Mouse (Mus musculus): Measurements from ENCODE around the gene Rpusd1.

Gene Rpusd1

DNA sequence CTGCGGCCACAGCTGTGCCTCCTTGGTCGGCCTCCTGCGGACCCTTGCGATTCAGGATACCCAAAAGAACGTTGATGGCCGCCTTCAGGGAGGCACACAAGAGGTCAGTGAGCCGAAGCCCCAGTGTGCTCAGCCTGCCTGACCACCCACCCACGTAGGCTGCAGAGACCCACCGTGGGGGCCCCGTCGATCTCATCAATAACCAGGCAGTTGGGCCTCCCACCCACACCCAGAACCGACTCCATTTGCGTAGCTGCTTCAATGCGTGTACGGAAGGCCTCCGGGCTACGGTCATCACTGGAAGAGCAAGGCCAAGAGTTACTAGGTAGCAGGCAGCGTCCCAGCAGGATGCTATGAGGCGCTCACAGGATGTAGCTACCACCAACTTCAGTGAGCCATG, 4.0 kb upstream of the Rpusd1 start:
- POLR2A ChIA-PET: interaction anchor here in 3 of 4 experiments (0.6 to 10.8 kb wide), 32 partner anchors 8 to 450 kb away, joined by 3 to 137 read pairs (median 4); partner anchors contain the start of genes Haghl (in 2 of the 3), Lmf1 (in 2 of the 3), Sox8 (in 2 of the 3) and Stub1 (in 2 of the 3)
- CTCF ChIA-PET: interaction anchor here (0.6 to 3.5 kb wide), 50 partner anchors 9 to 909 kb away, joined by 3 to 22 read pairs (median 5); partner anchors contain the start of genes Narfl (in 4 of the 4), Haghl (in 2 of the 4), Metrn (in 2 of the 4) and Mslnl (in 2 of the 4)

GRCm38 (mm10) chr17:25723919-25724318, 3.6 kb upstream of the Rpusd1 start:
- POLR2A ChIA-PET: interaction anchor here in 3 of 4 experiments (0.6 to 10.8 kb wide), 35 partner anchors 8 to 469 kb away, joined by 3 to 137 read pairs (median 4); partner anchors contain the start of genes Haghl (in 2 of the 3), Lmf1 (in 2 of the 3), Msln (in 2 of the 3) and Sox8 (in 2 of the 3)
- CTCF ChIA-PET: interaction anchor here (0.6 to 3.5 kb wide), 61 partner anchors 8 to 910 kb away, joined by 3 to 22 read pairs (median 4); partner anchors contain the start of genes Narfl (in 4 of the 4), Mslnl (in 3 of the 4), Haghl (in 2 of the 4) and Metrn (in 2 of the 4)

DNA sequence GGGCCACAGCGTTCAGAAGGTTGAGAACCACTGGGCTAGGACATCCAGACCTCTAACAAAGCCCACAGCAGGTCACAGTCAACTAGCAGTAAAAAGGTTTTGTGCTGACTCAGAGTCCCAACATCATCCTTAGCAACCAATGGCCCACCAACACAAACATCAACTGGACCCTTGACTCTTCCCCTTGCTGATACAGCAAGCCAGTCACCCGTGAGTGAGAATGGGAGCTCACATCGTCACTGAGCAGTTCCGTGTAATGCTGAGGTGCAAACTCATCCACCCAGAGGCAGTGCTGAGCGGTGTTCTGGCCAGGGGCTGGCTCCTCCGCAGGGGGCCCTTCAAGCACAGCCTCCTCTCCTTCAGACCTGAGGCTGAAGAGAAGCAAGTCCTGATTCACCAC, 2.2 kb upstream of the Rpusd1 start:
- ChIA-PET POLR2A (interaction anchor here in 1 of 4 experiments (1.3 to 10.8 kb wide), 2 partner anchors 9 to 34 kb away, joined by 3 to 137 read pairs; partner anchors contain the start of gene Msln), CTCF (no interaction called here)

DNA sequence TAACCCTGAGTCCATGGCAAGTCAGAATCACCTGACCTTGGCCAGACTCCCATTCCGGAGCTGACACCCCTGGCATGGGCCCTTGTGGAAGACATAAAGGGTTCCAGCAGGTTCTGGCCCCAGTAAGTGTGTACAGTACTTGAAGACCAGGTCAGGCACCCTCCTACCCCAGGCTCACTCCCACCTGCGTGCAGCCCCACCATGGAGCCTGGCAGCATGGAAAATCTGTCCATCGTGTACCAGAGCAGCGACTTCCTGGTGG, 470 bp downstream of the Rpusd1 start:
- ChIA-PET CTCF (interaction anchor here (0.5 to 1.7 kb wide), 32 partner anchors 8 to 781 kb away, joined by 3 to 16 read pairs (median 5); partner anchors contain the start of genes Narfl (in 3 of the 4), Gng13 (in 1 of the 4), Haghl (in 1 of the 4) and Jmjd8 (in 1 of the 4)), POLR2A (interaction anchor here (0.6 to 10.8 kb wide), 85 partner anchors 8 to 1200 kb away, joined by 3 to 137 read pairs (median 4); partner anchors contain the start of genes Gng13 (in 3 of the 4), Msln (in 3 of the 4), Stub1 (in 3 of the 4) and AC134908.4 (in 2 of the 4))

GRCm38 (mm10) chr17:25732082-25732481, 4.6 kb downstream of the Rpusd1 start:
- POLR2A ChIA-PET: interaction anchor here (0.5 to 10.8 kb wide), 38 partner anchors 8 to 1049 kb away, joined by 3 to 137 read pairs (median 4); partner anchors contain the start of genes Gng13 (in 3 of the 4), Metrn (in 1 of the 4), Msln (in 1 of the 4) and Narfl (in 1 of the 4)
- CTCF ChIA-PET: interaction anchor here (0.6 to 2.7 kb wide), 58 partner anchors 8 to 432 kb away, joined by 3 to 49 read pairs (median 5); partner anchors contain the start of genes Metrn (in 3 of the 4), Narfl (in 3 of the 4), Haghl (in 2 of the 4) and Msln (in 2 of the 4)

DNA sequence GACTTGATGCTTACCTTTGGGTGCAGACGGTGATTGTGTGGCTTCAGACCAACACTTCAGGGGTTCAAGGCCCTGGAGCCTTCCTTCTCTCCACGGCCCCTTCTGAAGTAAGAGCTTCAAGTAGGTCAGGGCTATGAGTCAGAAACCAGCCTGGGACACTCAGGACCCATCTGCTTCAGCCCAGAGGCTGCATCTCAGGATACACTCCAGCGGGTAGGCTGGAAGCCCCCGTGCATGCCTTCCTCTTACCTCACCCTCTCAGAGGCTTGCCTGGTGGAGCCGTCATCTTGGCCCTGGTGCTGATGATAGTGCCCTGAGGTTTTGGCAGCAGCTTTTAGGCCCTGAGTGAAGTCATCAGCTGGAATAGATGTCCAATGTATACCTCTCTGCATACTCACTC, 7.8 kb downstream of the Rpusd1 start:
- POLR2A ChIA-PET: interaction anchor here in 3 of 4 experiments (0.5 to 2.5 kb wide), 7 partner anchors 8 to 98 kb away, joined by 3 to 15 read pairs (median 4); partner anchors contain the start of genes Chtf18 (in 1 of the 3), Metrn (in 1 of the 3), Msln (in 1 of the 3) and Rpusd1 (in 1 of the 3)
- CTCF ChIA-PET: interaction anchor here in 3 of 4 experiments (0.7 to 2.3 kb wide), 6 partner anchors 8 to 1343 kb away, joined by 3 to 9 read pairs (median 6); partner anchors contain the start of genes Chtf18 (in 1 of the 3) and Rpusd1 (in 1 of the 3)

DNA sequence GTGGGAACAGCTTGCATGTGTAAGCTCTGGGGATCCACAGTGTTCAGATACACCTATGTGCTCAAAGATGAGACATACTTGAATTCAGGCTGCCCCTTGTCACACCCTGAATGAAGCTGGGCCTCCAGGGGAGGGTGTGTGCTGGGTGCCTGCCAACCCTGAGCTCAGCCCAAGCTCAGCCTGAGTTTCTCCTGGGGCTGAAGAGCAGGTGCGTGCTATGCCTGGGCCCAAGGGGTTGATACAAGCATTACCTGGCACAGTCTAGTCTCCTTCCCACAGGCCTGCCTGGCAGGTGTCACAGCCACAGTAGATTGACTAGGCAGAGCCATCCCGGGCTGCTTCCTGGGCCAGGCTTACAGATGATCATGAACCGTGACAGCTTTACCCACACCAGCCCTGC, 8.3 kb downstream of the Rpusd1 start, which contains the start of gene Mslnl:
TSS of gene Mslnl (plus strand) at position 298 of the 400 bp plus-strand sequence.
- POLR2A ChIA-PET: interaction anchor here in 3 of 4 experiments (0.5 to 2.5 kb wide), 10 partner anchors 9 to 526 kb away, joined by 3 to 15 read pairs (median 4); partner anchors contain the start of genes Chtf18 (in 1 of the 3), Msln (in 1 of the 3), Rpusd1 (in 1 of the 3) and Stub1 (in 1 of the 3)
- CTCF ChIA-PET: interaction anchor here in 3 of 4 experiments (0.6 to 2.3 kb wide), 9 partner anchors 8 to 1344 kb away, joined by 3 to 9 read pairs (median 3); partner anchors contain the start of genes Chtf18 (in 1 of the 3) and Rpusd1 (in 1 of the 3)

DNA sequence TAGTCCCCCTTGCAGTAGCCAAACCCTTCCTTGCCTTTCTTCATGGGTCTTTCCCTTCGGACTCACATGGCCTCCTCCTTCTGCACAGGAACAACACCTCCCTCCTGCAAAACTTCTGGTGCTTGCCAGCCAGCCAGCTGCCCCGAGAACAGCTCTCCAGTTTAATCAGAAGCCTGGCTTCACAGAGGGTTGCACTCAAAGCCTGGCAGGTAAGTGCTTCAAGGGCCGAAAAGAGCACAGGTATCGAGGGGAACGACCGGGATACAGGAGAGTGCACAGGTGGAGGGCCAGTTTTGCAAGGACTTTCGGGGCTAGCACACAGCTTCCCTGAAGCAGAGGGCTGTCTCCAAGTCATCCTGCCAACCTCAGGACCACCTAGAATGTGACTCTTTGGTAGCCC, 11.4 kb downstream of the Rpusd1 start:
- ChIA-PET CTCF (interaction anchor here in 3 of 4 experiments (0.6 to 1.4 kb wide), 4 partner anchors 12 to 290 kb away, joined by 3 to 7 read pairs (median 6); partner anchors contain the start of gene Chtf18 (in 1 of the 3)), POLR2A (interaction anchor here in 2 of 4 experiments (1.3 to 2.3 kb wide), 7 partner anchors 11 to 31 kb away, joined by 3 to 12 read pairs (median 5); partner anchors contain the start of genes Chtf18 (in 1 of the 2) and Rpusd1 (in 1 of the 2))

- ChIA-PET POLR2A (interaction anchor here (0.6 to 2.6 kb wide), 26 partner anchors 9 to 1770 kb away, joined by 3 to 16 read pairs (median 4); partner anchors contain the start of genes Rpusd1 (in 3 of the 4), Chtf18 (in 2 of the 4), Msln (in 2 of the 4) and AC134908.4 (in 1 of the 4)), CTCF (interaction anchor here (0.6 to 1.9 kb wide), 9 partner anchors 9 to 1346 kb away, joined by 3 to 11 read pairs (median 6); no protein-coding TSS in a partner anchor)
Observed at GRCm38 (mm10) chr17:25741471-25741870, 14.0 kb downstream of the Rpusd1 start.

DNA sequence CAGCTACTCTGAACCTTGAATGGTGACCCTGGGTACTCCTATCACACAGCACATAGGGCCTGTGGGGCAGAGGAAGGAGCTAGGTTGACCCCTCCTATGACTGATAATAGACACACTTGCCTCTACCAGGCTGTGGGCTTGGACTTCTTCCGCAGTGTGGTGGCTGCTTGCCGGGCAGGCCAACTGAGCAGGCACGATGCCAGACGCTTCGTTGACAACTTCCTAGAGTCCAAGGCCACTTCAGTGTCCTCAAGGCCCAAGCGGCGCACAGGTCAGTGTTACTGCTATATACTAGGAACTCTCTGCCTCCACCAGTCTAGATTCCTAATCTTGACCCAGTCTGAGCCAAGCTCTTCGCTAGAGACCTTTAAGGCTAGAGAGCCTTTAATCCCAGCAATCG, 16.4 kb downstream of the Rpusd1 start:
- ChIA-PET POLR2A (interaction anchor here in 3 of 4 experiments (0.6 to 3.0 kb wide), 14 partner anchors 8 to 639 kb away, joined by 3 to 26 read pairs (median 6); partner anchors contain the start of genes Gng13 (in 2 of the 3), Msln (in 2 of the 3), Chtf18 (in 1 of the 3) and Haghl (in 1 of the 3)), CTCF (interaction anchor here (0.5 to 1.5 kb wide), 6 partner anchors 8 to 1148 kb away, joined by 3 to 11 read pairs (median 5); no protein-coding TSS in a partner anchor)

DNA sequence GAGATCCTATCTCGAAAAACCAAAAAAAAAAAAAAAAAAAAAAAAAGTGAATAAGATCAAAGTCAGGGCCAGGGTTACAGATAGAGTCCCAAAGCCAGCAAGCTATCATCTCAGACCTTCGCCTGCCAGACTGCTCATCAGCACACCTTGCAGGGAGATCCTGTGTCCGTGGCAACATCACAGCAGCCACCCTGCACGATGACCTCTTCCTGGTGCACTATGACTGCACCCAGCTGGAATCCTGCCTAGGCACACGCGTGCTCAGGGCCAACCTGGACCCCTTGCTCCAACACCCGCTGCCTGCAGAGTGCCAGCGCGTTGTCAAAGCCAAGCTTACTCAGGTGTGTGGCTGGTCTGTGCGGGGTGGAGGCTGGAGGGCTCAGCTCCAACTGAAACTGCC, 16.8 kb downstream of the Rpusd1 start:
- CTCF ChIA-PET: interaction anchor here in 3 of 4 experiments (0.6 to 1.5 kb wide), 11 partner anchors 8 to 922 kb away, joined by 3 to 11 read pairs (median 3); no protein-coding TSS in a partner anchor
- POLR2A ChIA-PET: interaction anchor here (0.6 to 3.0 kb wide), 20 partner anchors 8 to 1556 kb away, joined by 3 to 26 read pairs (median 5); partner anchors contain the start of genes Gng13 (in 2 of the 4), Msln (in 2 of the 4), Chtf18 (in 1 of the 4) and Haghl (in 1 of the 4)

GRCm38 (mm10) chr17:25748238-25748637, 20.8 kb downstream of the Rpusd1 start:
- POLR2A ChIA-PET: interaction anchor here in 1 of 4 experiments (2.4 kb wide), 1 partner anchor 8 kb away, joined by 14 read pairs; no protein-coding TSS in a partner anchor
- CTCF ChIA-PET: no interaction called here

DNA sequence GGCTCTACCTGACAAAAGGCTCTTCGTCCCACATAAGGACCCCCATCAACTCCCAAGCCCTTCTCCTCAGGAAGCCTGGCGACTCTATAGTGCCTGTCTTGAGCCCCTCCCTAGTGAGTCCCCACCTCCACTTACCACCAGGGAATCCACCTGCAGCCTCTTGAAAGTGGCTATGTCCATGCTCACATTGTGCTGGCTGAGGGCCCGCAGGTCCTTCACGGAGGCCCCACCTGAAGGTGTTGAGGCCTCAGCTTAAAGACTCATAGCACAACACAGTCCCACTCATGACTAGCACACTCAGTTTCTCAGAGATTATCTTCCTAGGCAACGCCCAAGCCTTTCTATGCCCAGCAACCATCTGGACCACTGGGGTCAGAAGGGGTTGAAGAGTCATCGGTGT, 21.8 kb downstream of the Rpusd1 start:
- ChIA-PET CTCF (no interaction called here), POLR2A (no interaction called here)

GRCm38 (mm10) chr17:25751446-25751845, 24.0 kb downstream of the Rpusd1 start:
- ChIA-PET CTCF (interaction anchor here in 1 of 4 experiments (1.3 kb wide), 1 partner anchor 49 kb away, joined by 3 read pairs; no protein-coding TSS in a partner anchor), POLR2A (interaction anchor here in 1 of 4 experiments (1.3 kb wide), 2 partner anchors 24 to 27 kb away, joined by 3 to 4 read pairs; partner anchors contain the start of genes Chtf18 and Rpusd1)

- ChIA-PET CTCF (interaction anchor here in 3 of 4 experiments (0.8 to 2.6 kb wide), 8 partner anchors 10 to 47 kb away, joined by 3 to 8 read pairs (median 5); partner anchors contain the start of gene Narfl (in 2 of the 3)), POLR2A (interaction anchor here in 3 of 4 experiments (0.8 to 11.8 kb wide), 21 partner anchors 9 to 79 kb away, joined by 3 to 137 read pairs (median 4); partner anchors contain the start of genes Chtf18 (in 3 of the 3), Rpusd1 (in 3 of the 3), Metrn (in 2 of the 3) and Haghl (in 1 of the 3))
Observed at GRCm38 (mm10) chr17:25754241-25754640, 26.8 kb downstream of the Rpusd1 start, which contains the start of gene Msln. Msln (minus strand) TSS chr17:25754378.

GRCm38 (mm10) chr17:25755086-25755485, 27.6 kb downstream of the Rpusd1 start:
- ChIA-PET CTCF (interaction anchor here in 1 of 4 experiments (0.6 to 1.0 kb wide), 2 partner anchors 19 to 254 kb away, joined by 3 read pairs; partner anchors contain the start of gene Narfl), POLR2A (interaction anchor here in 3 of 4 experiments (0.8 to 11.8 kb wide), 14 partner anchors 10 to 114 kb away, joined by 3 to 137 read pairs (median 12); partner anchors contain the start of genes Chtf18 (in 3 of the 3), Rpusd1 (in 3 of the 3), Stub1 (in 2 of the 3) and Mcrip2 (in 1 of the 3))
